Mouse (Mus musculus) midbrain, embryonic 11.5 days (tissue): Measurements from ENCODE around the gene Plcd3. TPM values are rescaled to one million over a fixed set of nuclear protein-coding genes. Genes with fewer than 3 reads are reported as not detected.
A peak's percentile ranks its signal among the peaks of the same experiment; 100 is the strongest.

Experiments used
- ATAC-seq: fragments of 200-750 bp; cut with Nextera tagmentation; 2 replicates; pipeline ENCODE4 v1.8.0; 2017; ENCODE audit warnings: moderate TSS enrichment, moderate library complexity; ENCODE audit not compliant: low FRiP score
- DNase-seq: peaks from one replicate; pipeline ENCODE4 v3.0.0; 2015; ENCODE audit warnings: low spot score; ENCODE audit errors: missing footprints
- H3K27ac ChIP-seq: fragments of 300-500 bp; sonication (generic); 2 replicates; pipeline ENCODE4 v1.5.1; 2014; ENCODE audit warnings: low read depth, low read length
- H3K27me3 ChIP-seq: fragments of 300-500 bp; sonication (generic); 2 replicates; pipeline ENCODE4 v1.6.1; 2014; ENCODE audit warnings: mild to moderate bottlenecking, low read length, moderate library complexity, mixed read lengths; ENCODE audit not compliant: control insufficient read depth, insufficient read depth
- H3K36me3 ChIP-seq: fragments of 300-500 bp; sonication (generic); 2 replicates; pipeline ENCODE4 v1.6.1; 2014; ENCODE audit warnings: mild to moderate bottlenecking, low read length, moderate library complexity, mixed read lengths; ENCODE audit not compliant: control insufficient read depth, insufficient read depth
- H3K4me1 ChIP-seq: fragments of 300-500 bp; sonication (generic); 2 replicates; pipeline ENCODE4 v1.6.1; 2014; ENCODE audit warnings: low read length; ENCODE audit not compliant: control insufficient read depth, insufficient read depth
- H3K4me2 ChIP-seq: fragments of 300-500 bp; sonication (generic); 2 replicates; pipeline ENCODE4 v1.6.1; 2014; ENCODE audit warnings: mild to moderate bottlenecking, moderate library complexity
- H3K4me3 ChIP-seq: fragments of 300-500 bp; sonication (generic); 2 replicates; pipeline ENCODE4 v1.5.1; 2014; ENCODE audit warnings: low read depth, low read length
- H3K9ac ChIP-seq: fragments of 300-500 bp; sonication (generic); 2 replicates; pipeline ENCODE4 v1.6.1; 2014; ENCODE audit warnings: low read length
- H3K9me3 ChIP-seq: fragments of 300-500 bp; sonication (generic); 2 replicates; pipeline ENCODE4 v1.6.1; 2016; ENCODE audit warnings: low read length; ENCODE audit not compliant: control insufficient read depth
- WGBS: fragments of 180-500 bp; shearing (Covaris S2); extraction: QIAGEN DNeasy Blood & Tissue Kit; methylation state at CpG from one replicate; pipeline ENCODE4 v1.1.7; 2014; 5-methylcytosine and 5-hydroxymethylcytosine counted together
- polyA plus RNA-seq: library from polyadenylated mRNA; unstranded; fragments of >200 nt; fragmentation: Nextera tagmentation; extraction: Ambion mirVana; gene quantifications from 2 replicates; pipeline ENCODE4 v1.2.1, GENCODE M21; 2014

The Plcd3 gene
- polyA plus RNA-seq = 0.63 and 0.86 TPM in 2 replicates

GRCm38 (mm10) chr11:103101481-103101865 lies at the start of gene Plcd3, which contains the start of gene Acbd4:
Gene Plcd3 (minus strand): TSS chr11:103101658.
Gene Acbd4 (plus strand): TSS chr11:103101682.
- Histone ChIP-seq H3K27ac (no peak within 1 kb of the TSS), H3K4me1 (peaks cover 20% of the 10 kb centered on the region), H3K4me3 (peak within 1 kb of the TSS; percentile 47), H3K9ac (peak within 1 kb of the TSS; percentile 59), H3K4me2 (peak within 1 kb of the TSS; percentile 68), H3K36me3 (no peaks in the 10 kb centered on the region), H3K27me3 (peaks cover 32% of the 10 kb centered on the region), H3K9me3 (no peaks in the 10 kb centered on the region)
- under 1% methylated on average over 34 of the region's 34 CpGs for WGBS
- DNase-seq (peak; percentile 95), ATAC-seq (peak; percentile 26; the same call in 1 of the 2 replicates)

- DNase-seq (no peak), ATAC-seq (no peak)
- no peaks in the 10 kb centered on the region for H3K4me1 ChIP-seq
- WGBS = 91% methylated on average over 4 of the region's 4 CpGs
- no peak overlapping the region for H3K9ac ChIP-seq
- no peak overlapping the region for H3K4me3 ChIP-seq
- no peaks in the 10 kb centered on the region for H3K9me3 ChIP-seq
- H3K27me3 ChIP-seq = no peaks in the 10 kb centered on the region
- H3K4me2 ChIP-seq = no peak overlapping the region
- no peaks in the 10 kb centered on the region for H3K36me3 ChIP-seq
- no peak overlapping the region for H3K27ac ChIP-seq
Measured at GRCm38 (mm10) chr11:103149771-103150170, 48.3 kb upstream of the Plcd3 start.

- ATAC-seq (no peak), DNase-seq (no peak)
- Histone ChIP-seq H3K27me3 (no peaks in the 10 kb centered on the region), H3K4me2 (no peak overlapping the region), H3K4me3 (no peak overlapping the region), H3K36me3 (no peaks in the 10 kb centered on the region), H3K27ac (no peak overlapping the region), H3K9ac (no peak overlapping the region), H3K4me1 (no peaks in the 10 kb centered on the region), H3K9me3 (no peaks in the 10 kb centered on the region)
- WGBS = 71% methylated on average over 4 of the region's 4 CpGs
Measured at GRCm38 (mm10) chr11:103147766-103148165, 46.3 kb upstream of the Plcd3 start.

GRCm38 (mm10) chr11:103146386-103146785 lies 44.9 kb upstream of the Plcd3 start:
- 92% methylated on average over 4 of the region's 4 CpGs for WGBS
- no peak for ATAC-seq

GRCm38 (mm10) chr11:103144309-103145285 lies 43.1 kb upstream of the Plcd3 start:
- H3K9me3 ChIP-seq = no peaks in the 10 kb centered on the region
- H3K27me3 ChIP-seq = no peaks in the 10 kb centered on the region
- H3K4me1 ChIP-seq = peaks cover 6% of the 10 kb centered on the region; the same call in 1 of the 2 replicates
- DNase-seq = no peak
- H3K27ac ChIP-seq = no peak overlapping the region
- 43% methylated on average over 12 of the region's 12 CpGs for WGBS
- no peaks in the 10 kb centered on the region for H3K36me3 ChIP-seq
- H3K9ac ChIP-seq = no peak overlapping the region
- no peak overlapping the region for H3K4me2 ChIP-seq
- H3K4me3 ChIP-seq = no peak overlapping the region
- ATAC-seq = no peak

More at GRCm38 (mm10) chr11:103146386-103146785, 44.9 kb upstream of the Plcd3 start:
- DNase-seq = no peak
- Histone ChIP-seq H3K27me3 (no peaks in the 10 kb centered on the region), H3K9ac (no peak overlapping the region), H3K27ac (no peak overlapping the region), H3K36me3 (no peaks in the 10 kb centered on the region), H3K4me3 (no peak overlapping the region), H3K9me3 (no peaks in the 10 kb centered on the region), H3K4me2 (no peak overlapping the region), H3K4me1 (peaks cover 6% of the 10 kb centered on the region; the same call in 1 of the 2 replicates)

GRCm38 (mm10) chr11:103142441-103143182 lies 41.2 kb upstream of the Plcd3 start:
- WGBS = 31% methylated on average over 8 of the region's 8 CpGs
- Histone ChIP-seq H3K9me3 (no peaks in the 10 kb centered on the region), H3K27me3 (no peaks in the 10 kb centered on the region), H3K4me1 (peaks cover 6% of the 10 kb centered on the region; the same call in 1 of the 2 replicates), H3K9ac (peak overlapping the region; percentile 12; the same call in 1 of the 2 replicates), H3K4me2 (no peak overlapping the region), H3K36me3 (no peaks in the 10 kb centered on the region), H3K27ac (no peak overlapping the region; the same call in 1 of the 2 replicates), H3K4me3 (no peak overlapping the region)
- ATAC-seq (0 out of 2 replicates have a peak, but pooled peaks have one; percentile 30), DNase-seq (no peak)

GRCm38 (mm10) chr11:103141944-103142255 lies 40.4 kb upstream of the Plcd3 start:
- H3K9me3 ChIP-seq = no peaks in the 10 kb centered on the region
- no peaks in the 10 kb centered on the region for H3K36me3 ChIP-seq
- no peak for DNase-seq
- no peak overlapping the region for H3K4me2 ChIP-seq
- no peak overlapping the region for H3K27ac ChIP-seq
- H3K4me3 ChIP-seq = no peak overlapping the region
- ATAC-seq = no peak
- H3K9ac ChIP-seq = peak overlapping the region; percentile 27; the same call in 1 of the 2 replicates
- no peaks in the 10 kb centered on the region for H3K27me3 ChIP-seq
- 55% methylated on average over 1 of the region's 1 CpGs for WGBS
- peaks cover 6% of the 10 kb centered on the region; the same call in 1 of the 2 replicates for H3K4me1 ChIP-seq

- no peak overlapping the region for H3K4me2 ChIP-seq
- H3K4me3 ChIP-seq = no peak overlapping the region
- WGBS = 43% methylated on average over 11 of the region's 11 CpGs
- no peaks in the 10 kb centered on the region for H3K27me3 ChIP-seq
- H3K27ac ChIP-seq = no peak overlapping the region
- H3K4me1 ChIP-seq = peaks cover 6% of the 10 kb centered on the region; the same call in 1 of the 2 replicates
- no peaks in the 10 kb centered on the region for H3K9me3 ChIP-seq
- peak overlapping the region; percentile 27; the same call in 1 of the 2 replicates for H3K9ac ChIP-seq
- ATAC-seq (no peak), DNase-seq (no peak)
- no peaks in the 10 kb centered on the region for H3K36me3 ChIP-seq
Measured at GRCm38 (mm10) chr11:103141101-103141943, 39.9 kb upstream of the Plcd3 start.
